Mouse (Mus musculus): ENCODE measurements around the gene Smarcc1. TPM values are rescaled to one million over a fixed set of nuclear protein-coding genes. Genes with fewer than 3 reads are reported as not detected.
"Not testable (repeated sequence)": the region's sequence is repeated elsewhere in the genome, so short reads cannot be mapped to it uniquely, and the experiment has no call there.

The Smarcc1 gene
- 10.8 and 12.4 TPM in 2 replicates for polyA plus RNA-seq (2012; rRNA removed)

DNA sequence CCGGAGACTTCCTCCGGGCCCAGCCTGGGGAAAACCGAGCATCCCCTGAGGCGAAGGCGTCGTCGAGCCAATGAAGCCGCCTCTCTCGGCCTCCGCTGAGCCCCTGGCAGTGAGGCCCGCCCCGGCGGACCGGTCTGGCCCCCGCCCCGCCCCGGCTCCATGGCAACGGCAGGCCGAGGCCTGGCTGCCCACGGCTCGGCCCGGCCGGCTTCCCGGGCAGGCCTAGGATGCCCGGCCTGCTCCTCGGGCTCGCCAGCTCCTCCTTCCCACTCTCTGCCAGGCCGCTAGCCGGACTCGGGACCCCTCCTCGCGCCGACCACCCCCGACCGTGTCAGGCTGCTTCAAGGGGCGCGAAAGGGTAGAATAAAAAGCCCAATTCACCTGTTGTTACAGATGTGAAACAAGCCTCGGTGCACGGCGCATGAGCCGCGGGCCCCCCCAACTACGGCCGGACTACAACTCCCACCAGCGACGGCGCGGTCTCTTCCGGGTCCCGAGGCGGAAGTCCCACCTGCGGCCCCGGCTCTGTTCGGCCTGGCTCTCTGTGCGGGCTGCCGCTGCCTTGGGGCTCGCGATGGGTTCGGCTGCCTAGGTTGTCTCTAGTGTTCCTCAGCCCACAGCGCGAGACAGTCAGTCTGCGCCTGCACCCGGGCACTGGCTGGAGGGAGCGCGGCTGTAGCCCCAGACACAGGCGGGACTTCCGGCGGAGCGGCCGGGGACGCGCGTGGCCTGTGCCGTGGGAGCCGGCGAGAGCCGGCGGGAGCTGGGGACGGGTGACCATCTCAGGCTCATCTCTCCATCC is at the start of gene Smarcc1:
TSS of gene Smarcc1 (plus strand) at position 732 of the 802 bp plus-strand sequence.
- peak; percentile 68 for DNase-seq (ENCODE audit: low read depth, low spot score)
- under 1% methylated on average over 79 of the region's 79 CpGs for WGBS

DNA sequence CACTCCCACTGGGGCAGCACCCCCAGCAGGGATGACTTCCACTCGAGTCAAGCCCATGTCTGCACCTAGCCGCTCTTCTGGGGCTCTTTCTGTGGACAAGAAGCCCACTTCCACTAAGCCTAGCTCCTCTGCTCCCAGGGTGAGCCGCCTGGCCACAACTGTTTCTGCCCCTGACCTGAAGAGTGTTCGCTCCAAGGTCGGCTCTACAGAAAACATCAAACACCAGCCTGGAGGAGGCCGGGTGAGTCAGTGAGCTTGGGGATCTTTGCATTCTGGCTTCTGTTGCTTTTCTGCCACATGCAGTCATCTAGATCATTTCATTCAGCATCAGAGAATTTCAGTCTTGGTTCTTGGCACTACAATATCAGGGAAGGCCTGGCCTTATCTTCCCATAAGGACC is 48.8 kb upstream of the Smarcc1 start:
- 92% methylated on average over 6 of the region's 6 CpGs for WGBS
- DNase-seq (ENCODE audit: low read depth, low spot score) = no peak

DNA sequence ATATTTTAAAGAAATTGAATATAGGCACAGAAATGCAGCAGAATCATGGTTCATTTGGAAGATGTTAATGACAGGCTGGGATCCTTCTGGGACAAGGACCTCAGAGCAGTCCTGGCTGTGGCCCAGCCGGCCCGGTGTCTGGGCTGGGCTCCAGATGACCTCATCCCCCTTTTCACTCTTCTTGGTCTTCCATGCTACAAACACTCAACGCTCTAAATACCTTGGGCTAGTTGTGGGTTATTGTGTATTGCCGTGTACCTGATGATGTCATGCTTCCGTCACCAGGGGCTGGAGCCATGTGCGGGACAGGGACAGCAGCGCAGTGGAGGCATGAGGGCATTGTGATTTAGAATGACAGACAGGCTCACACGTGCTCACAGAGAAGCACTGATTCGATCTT is 47.1 kb upstream of the Smarcc1 start:
- DNase-seq (ENCODE audit: low read depth, low spot score) = no peak
- 63% methylated on average over 9 of the region's 9 CpGs for WGBS

DNA sequence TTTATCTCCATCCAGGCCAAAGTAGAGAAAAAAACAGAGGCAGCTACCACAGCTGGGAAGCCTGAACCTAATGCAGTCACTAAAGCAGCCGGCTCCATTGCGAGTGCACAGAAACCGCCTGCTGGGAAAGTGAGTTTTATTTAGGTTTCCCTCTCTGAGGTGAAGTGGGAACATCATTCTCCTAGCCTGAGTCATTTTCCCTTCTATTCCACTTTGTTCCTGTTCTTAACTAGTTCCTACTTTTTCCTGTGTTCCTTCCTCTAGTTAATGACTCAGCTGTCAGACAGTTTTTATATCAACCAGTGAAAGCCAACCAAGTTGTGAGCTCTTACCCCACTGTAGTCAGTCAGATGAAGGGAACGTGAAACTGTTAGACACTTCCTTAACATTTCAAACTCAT is 46.5 kb upstream of the Smarcc1 start:
- WGBS = 73% methylated on average over 4 of the region's 4 CpGs
- no peak for DNase-seq (ENCODE audit: low read depth, low spot score)

DNA sequence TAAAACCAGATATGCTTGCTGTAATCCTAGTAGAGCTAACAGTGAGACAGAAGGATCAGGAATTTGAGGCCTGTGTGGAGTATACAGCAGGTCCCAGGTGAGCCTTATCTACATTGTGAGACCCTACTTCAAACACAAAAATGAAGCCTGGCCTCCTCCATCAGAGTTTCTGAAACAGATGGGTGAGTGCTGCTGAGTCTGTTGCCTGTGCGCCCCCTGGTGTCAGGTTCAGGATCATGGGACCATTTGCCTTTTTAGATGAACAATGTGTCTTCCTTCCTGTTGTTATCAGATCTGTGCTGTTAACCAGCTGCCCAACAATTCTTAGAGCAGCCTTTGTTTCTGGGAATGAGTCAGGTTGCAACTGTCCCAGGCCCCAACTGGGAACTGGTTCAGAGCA is 45.7 kb upstream of the Smarcc1 start:
- DNase-seq (ENCODE audit: low read depth, low spot score) = peak; percentile 22
- WGBS = 13% methylated on average over 1 of the region's 1 CpGs

DNA sequence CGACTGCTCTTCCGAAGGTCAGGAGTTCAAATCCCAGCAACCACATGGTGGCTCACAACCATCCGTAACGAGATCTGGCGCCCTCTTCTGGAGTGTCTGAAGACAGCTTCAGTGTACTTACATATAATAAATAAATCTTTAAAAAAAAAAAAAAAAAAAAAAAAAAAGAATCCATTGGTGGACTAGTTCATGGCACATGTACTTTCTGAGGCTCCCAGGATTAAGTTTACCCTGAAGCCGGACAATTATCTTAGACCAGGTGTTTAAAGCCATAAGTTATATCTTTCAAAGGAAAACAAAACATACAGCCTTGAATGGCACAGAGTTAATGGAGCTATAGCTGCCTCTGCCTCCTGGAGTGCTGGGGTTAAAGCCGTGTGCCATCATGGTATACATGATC is 41.0 kb upstream of the Smarcc1 start:
- not testable (repeated sequence) for DNase-seq (ENCODE audit: low read depth, low spot score)
- WGBS = 69% methylated on average over 6 of the region's 7 CpGs

DNA sequence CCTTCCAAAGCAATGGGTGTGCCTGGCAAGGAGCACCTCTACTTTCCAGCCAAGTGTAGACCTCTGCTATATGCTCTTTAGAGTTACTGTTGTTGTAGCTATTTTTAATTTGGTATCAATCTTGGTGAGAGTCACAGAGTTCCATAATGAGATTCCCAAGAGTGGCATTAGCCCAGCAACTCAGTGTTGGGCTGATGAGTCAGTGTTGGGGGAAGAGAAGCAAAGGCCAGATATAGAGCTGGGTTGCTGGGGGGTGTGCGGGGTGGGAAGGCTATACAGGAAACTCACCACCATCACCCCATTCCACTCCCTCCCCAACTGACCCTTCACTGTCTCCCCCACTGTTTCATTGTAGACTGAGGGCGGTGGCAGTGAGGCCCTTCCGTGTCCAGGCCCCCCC is 36.4 kb upstream of the Smarcc1 start:
- WGBS = 87% methylated on average over 3 of the region's 3 CpGs
- DNase-seq (ENCODE audit: low read depth, low spot score) = no peak

DNA sequence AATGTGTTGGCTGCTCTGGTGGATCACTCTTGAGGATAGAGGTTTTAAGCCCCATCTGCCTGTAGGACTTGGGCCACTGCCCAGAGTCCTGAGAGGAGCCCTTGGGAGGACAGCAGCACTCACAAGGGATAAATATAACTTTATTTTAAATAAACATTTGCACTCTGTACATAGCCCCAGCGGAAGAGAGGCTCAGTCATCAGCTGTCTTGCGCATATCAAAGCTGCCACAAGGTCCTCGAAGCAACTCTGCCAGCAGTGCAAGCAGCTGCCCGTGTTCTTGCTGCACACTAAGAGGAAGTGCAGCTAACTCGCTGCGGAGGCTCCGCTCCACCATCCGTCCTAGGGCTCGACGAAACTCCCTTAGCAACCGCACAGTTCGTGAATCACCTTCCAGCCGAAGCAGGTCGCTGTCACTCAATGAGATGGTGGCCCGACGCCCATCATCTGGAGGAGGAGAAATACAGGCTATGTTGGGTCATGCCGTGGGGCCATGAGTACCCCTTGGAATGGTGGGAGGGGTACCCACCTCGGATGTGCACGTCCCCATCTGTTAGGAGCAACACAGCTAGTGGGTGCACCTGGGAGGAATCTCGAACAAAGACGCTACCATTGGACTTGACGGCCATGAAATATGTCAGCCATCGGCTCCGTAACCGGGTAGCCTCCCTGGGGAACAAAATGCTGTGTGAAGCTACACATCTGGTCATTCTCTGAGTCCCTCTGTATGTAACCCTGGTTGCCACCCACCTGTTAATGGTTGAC is 33.1 kb upstream of the Smarcc1 start:
- WGBS = 74% methylated on average over 25 of the region's 25 CpGs
- no peak for DNase-seq (ENCODE audit: low read depth, low spot score)

DNA sequence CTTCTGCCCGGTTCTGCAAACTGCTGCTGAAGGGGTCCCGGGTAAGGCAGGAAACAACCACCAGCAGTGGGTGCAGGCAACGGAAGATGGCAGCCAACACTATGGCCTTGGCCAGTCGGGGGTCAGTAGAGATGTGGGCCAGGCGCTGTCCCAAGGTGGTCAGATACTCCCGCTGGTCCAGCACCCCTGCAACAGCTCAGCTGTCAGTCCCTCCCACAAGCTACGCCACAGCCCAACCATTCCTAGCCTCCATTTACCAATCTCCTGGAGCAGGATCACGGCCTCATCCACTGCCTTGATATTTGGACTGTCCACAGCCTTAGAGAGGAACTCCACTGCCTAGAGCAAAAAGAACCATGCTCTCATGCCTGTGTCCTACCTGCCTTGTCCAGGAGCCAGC is 31.8 kb upstream of the Smarcc1 start:
- whole genome bisulfite sequencing = 90% methylated on average over 8 of the region's 8 CpGs
- no peak for DNase-seq (ENCODE audit: low read depth, low spot score)

DNA sequence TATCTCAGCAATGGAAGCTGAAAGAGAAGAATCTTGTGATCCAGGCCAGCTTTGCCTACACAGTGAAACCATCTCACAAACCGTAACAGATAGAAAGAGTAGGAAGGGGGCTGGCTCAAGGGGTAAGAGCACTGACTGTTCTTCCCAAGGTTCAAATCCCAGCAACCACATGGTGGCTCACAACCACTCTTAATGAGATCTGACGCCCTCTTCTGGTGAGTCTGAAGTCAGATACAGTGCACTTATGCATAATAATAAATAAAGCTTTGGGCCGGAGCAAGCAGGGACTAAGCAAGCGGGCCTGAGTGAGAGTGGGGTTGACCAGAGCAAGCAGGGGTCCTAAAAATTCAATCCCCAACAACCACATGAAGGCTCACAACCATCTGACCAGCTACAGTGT is 24.2 kb upstream of the Smarcc1 start:
- no peak for DNase-seq (ENCODE audit: low read depth, low spot score)
- WGBS = 84% methylated on average over 4 of the region's 4 CpGs

DNA sequence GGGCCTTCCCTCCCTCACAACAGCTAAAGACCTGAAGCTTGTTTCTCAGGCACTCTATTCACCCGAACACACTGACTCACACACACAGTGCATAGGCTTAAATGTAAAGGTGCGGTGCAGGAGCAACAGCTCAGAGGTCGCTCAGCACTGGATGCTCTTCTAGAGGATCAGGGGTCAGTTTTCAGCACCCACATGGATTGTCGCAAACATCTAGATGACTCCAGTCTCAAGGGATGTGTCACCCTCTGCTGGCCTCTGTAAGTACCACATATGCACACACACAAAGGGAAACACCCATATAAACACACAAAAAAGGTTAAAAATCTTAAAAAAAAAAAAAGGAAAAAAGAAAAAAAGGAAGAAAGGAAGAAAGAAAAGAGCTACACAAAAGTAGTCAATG is 22.7 kb upstream of the Smarcc1 start:
- DNase-seq (ENCODE audit: low read depth, low spot score) = no peak
- WGBS = 97% methylated on average over 4 of the region's 4 CpGs

DNA sequence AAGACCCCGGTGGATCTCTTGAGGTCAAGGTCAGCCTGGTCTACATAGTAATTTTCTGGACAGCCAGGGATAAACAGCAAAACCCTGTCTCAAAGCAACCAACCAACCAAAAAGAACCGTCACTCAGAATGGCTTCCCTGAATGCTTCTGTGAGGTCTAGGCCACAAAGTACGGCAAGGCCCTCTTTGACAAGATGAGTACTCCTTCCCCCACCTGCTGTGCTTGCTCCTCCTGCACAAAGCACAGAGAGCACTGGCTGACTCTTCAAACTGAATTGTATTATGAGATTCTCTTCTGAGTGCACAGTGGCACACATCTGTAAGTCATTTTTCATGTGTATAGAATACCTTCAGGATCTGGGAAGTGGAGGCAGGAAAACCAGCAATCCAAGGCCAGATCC is 19.7 kb upstream of the Smarcc1 start:
- no peak for DNase-seq (ENCODE audit: low read depth, low spot score)
- WGBS = 89% methylated on average over 3 of the region's 3 CpGs

DNA sequence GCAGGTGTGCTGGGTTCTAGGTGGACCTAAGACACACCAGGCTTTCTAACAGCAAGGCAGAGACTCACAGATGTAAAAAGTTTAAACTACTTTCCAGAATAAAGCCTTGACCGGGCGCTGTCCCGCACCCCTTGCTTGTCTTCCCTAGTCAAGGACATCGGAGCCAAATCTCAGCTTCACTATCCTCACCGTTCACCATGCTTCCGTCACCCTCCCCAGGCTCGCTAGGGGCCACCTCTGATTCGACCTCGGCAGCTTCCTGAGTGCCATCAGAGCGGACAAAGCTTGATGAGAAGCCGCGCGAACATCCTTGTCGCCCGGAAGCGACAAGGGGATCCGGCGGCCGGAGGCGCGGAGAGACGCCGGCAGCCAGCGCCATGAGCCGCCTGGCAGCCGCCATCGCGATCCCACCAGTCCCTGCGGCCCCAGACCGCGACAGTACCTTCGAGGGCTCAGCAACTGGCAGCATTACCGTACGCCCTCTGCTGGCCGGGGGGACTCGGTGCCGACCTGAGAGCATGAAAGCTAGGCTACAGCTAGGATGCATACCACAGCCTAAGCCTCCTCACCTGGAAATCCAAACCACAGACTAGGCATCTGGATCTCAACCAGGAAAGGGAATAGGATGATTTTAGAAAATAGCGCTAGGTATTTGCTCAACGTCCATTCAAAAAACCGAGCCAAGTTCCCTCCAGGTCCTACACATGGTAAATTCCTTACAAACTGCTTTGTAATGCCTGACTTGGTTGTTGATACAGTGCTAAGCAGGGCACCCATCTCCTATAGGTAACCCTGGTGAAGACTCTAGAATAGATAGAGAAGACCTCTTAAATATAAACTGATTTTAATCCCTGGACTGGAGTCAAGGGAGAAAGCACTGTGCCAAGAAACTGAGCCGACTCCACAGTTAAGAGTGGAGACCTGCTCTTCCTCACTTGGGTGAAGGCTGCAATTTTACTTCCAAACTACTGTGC is 16.6 kb upstream of the Smarcc1 start:
- DNase-seq (ENCODE audit: low read depth, low spot score) = peak; percentile 82
- 2% methylated on average over 41 of the region's 41 CpGs for WGBS

DNA sequence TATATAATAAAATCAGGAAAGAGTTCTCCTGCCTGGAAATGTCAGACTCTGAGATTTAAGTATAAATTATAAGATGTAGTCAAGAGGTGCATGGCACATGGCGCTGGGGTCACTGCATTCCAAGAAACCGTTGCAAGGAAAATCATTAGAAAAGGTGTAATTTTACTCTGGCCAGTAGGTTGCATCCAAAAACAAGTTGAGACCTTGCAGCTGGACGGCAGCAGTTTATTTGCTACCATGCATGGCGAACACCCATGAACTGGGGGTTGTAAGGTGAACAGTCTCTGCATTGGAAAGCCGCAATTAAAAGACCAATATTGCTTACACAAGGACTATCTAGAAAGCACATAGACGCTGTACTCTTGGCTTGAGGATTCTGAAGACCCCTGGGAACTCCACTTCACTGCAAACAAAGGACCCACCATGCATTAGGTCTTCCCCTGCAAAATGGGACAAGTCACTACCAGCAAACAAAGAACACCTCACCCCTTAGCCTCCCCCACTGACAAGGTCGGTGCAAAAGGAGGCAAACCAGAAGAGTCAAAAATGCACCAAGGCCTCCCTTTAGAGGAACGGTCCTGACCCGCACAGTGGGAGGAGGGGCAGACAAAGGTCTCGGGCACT is 1.0 kb upstream of the Smarcc1 start:
- 15% methylated on average over 10 of the region's 10 CpGs for WGBS
- no peak for DNase-seq (ENCODE audit: low read depth, low spot score)

DNA sequence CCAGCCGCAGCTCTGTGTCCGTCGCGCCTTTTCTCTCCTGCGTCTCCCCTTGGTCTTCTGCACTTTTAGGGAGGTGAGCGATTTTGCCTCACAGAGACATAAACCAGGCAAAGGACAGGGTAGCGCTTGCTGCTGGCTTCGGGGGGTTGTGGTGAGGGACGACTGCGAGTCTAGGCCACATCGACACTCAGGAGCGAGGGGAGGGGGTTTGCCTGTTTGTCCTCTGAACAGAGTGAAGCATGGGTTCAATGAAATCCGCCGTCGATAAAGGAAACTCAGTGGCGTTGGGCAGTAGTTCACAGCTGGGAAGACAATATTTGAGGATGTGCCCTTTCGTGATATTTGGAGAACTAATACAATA is 251 bp downstream of the Smarcc1 start, which contains the start of gene Dhx30:
TSS of gene Dhx30 (minus strand) at position 52 of the 361 bp plus-strand sequence.
- DNase-seq (ENCODE audit: low read depth, low spot score) = no peak
- WGBS = under 1% methylated on average over 17 of the region's 17 CpGs

DNA sequence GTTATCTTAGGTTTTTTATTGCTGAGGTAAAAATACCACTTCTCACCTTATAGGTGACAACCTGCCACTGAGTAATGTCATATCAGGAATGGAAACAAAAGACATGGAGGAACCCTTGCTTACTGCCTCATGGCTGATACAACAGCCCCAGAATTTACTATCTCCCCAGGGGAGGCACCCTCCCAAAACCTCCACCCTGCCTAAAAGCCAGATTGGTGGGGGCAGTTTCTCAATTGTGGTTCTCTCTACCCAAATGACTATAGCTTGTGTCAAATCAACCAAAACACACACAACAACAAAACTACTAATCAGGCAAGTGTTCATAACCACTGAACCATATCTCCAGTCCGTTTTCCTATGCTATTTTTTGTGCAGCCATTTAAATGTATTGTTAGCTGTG is 741 bp downstream of the Smarcc1 start:
- 66% methylated on average over 1 of the region's 1 CpGs for WGBS
- DNase-seq (ENCODE audit: low read depth, low spot score) = no peak

DNA sequence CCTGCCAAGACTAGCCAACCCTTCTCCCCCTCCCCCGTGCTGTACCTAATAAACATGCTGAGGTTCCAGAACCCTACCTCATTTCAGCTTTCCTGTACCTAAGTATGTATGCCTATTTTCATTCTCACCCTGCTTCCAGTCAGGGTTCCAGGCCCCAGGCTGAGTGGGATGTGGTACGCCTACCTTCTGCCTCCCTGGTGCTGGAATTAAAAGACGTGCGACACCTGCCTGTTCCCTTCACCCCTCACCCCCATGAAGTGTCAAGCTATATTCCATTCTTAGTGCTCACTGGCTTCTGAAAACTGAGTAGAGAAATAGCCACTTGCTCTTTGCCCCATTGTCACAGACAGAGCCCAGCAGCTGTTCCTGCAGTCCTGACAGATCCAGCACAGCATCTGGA is 3.9 kb downstream of the Smarcc1 start:
- 84% methylated on average over 4 of the region's 4 CpGs for WGBS
- DNase-seq (ENCODE audit: low read depth, low spot score) = no peak

DNA sequence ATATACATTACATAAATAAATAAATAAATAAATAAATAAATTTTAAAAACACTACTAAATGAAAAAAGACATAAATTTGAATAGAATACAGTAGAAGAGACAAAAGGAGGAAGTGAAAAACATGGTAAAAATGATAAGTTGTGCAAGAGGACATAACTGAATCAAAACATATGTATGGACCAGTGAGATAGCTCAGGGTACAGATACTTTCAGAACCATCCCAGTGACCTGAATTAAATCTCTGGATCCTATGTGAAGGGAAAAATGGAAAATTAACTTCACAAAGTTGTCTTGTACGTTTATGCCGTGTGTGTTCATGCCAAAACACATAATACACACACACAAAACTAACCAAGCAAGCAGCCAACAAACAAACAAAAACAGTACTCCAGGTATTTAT is 5.8 kb downstream of the Smarcc1 start:
- WGBS = 76% methylated on average over 2 of the region's 2 CpGs
- no peak for DNase-seq (ENCODE audit: low read depth, low spot score)

DNA sequence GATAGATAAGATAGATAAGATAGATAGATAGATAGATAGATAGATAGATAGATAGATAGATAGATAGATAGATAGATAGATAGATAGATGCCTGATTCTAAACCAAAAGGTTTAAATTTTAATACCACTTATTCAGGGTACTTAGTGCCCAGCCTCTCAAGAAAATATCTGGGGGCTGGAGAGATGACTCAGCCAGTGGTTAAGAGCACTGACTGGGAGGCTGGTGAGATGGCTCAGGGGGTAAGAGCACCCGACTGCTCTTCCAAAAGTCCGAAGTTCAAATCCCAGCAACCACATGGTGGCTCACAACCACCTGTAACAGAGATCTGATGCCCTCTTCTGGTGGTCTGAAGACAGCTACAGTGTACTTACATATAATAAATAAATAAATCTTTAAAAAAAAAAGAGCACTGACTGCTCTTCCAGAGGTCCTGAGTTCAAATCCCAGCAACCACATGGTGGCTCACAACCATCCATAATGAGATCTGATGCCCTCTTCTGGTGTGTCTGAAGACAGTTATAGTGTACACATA is 6.6 kb downstream of the Smarcc1 start:
- not testable (repeated sequence) for DNase-seq (ENCODE audit: low read depth, low spot score)
- WGBS = 38% methylated on average over 2 of the region's 2 CpGs
